Comparison of ENCODE assay signal across 31 mouse cellular contexts in the genomic region with DNA sequence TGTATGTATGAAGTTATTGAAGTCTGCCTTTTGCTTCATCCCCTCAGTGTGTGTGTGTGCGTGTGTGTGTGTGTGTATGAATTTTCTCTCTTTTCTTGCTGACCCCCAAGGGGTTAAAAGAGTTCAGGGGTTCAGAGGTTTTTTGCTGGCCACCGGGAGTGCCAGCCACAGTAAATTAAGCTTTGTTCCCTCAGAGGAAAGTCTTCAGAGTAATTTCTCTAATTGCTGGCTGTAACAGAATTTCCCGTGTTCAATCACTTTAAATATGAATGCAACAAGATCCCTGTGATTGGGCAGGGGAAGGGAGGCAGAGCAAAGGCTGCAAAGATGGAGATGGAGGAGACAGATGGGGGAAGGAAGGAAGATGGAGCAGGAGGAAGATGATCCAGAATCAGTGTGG. TPM values are rescaled to one million over a fixed set of nuclear protein-coding genes. Genes with fewer than 3 reads are reported as not detected.
"Had no signal": no experiment of that assay in that cellular context is flagged by ENCODE, and none has a peak within 500 bp of the region (broad histone marks: within the 10 kb centered on the region; RNA-seq: fewer than 3 reads in every experiment).

No protein-coding gene starts in this region.

- DNase-seq: gastrocnemius, postnatal 25 days; heart, adult 2 months; heart, postnatal 10 days; heart, postnatal 4 days; kidney, adult 18-20 months; kidney, adult 8-10 months; kidney, postnatal 10 days; kidney, postnatal 25 days; kidney, postnatal 4 days; left cerebral cortex, postnatal 4 days; liver; liver, embryonic 13.5 days had no signal

- H3K9me3 ChIP-seq: heart, embryonic 10.5 days; hindbrain, embryonic 12.5 days; limb, embryonic 12.5 days; liver, embryonic 13.5 days; liver, embryonic 15.5 days had no signal

- H3K27me3 ChIP-seq: heart, embryonic 12.5 days; hindbrain, embryonic 12.5 days; limb, embryonic 12.5 days; liver, embryonic 15.5 days had no signal

- H3K4me3 ChIP-seq: heart, adult 2 months; heart, embryonic 10.5 days; heart, embryonic 12.5 days; hindbrain, embryonic 10.5 days; hindbrain, embryonic 12.5 days; layer of hippocampus, adult 2 months; limb, embryonic 12.5 days; liver, embryonic 13.5 days; liver, embryonic 15.5 days had no signal

- ATAC-seq: hindbrain, embryonic 16.5 days; inflammation-experienced regulatory T-cells, adult 6 months; intestine, postnatal 0 days had no signal

- H3K4me2 ChIP-seq: heart, embryonic 12.5 days; hindbrain, embryonic 12.5 days; hindbrain, embryonic 14.5 days; limb, embryonic 12.5 days; liver, embryonic 11.5 days; liver, embryonic 13.5 days; liver, embryonic 15.5 days had no signal

- H3K4me1 ChIP-seq: heart, embryonic 10.5 days; heart, embryonic 12.5 days; hindbrain, embryonic 12.5 days; limb, embryonic 12.5 days; liver, embryonic 13.5 days had no signal

- H3K36me3 ChIP-seq: heart, embryonic 10.5 days; heart, embryonic 12.5 days; hindbrain, embryonic 10.5 days; hindbrain, embryonic 12.5 days; limb, embryonic 12.5 days; liver, embryonic 13.5 days; liver, embryonic 15.5 days had no signal

- H3K27ac ChIP-seq: heart, adult 2 months; heart, embryonic 10.5 days; hindbrain, embryonic 10.5 days; hindbrain, embryonic 12.5 days; hindbrain, embryonic 14.5 days; layer of hippocampus, adult 2 months; limb, embryonic 12.5 days; liver, embryonic 13.5 days; liver, embryonic 15.5 days had no signal

- H3K9ac ChIP-seq: heart, embryonic 12.5 days; hindbrain, embryonic 12.5 days; hindbrain, embryonic 14.5 days; limb, embryonic 12.5 days; liver, embryonic 13.5 days; liver, embryonic 15.5 days had no signal

RNA-seq across cellular contexts. Expression of a gene that starts 3.3 kb away (rescaled TPM):
- total RNA-seq: gastrocnemius, postnatal 25 days; granulocyte monocyte progenitor cell, adult 5-6 weeks; heart, adult 2 months; heart, postnatal 10 days; heart, postnatal 25 days; heart, postnatal 4 days; layer of hippocampus, adult 2 months; layer of hippocampus, postnatal 10 days; layer of hippocampus, postnatal 25 days; left cerebral cortex, adult 8-10 months; left cerebral cortex, postnatal 10 days; left cerebral cortex, postnatal 25 days; left cerebral cortex, postnatal 4 days had no signal
- polyA plus RNA-seq: heart, adult 2 months had no signal
